Comparison of ENCODE assay signal across 30 mouse cellular contexts in genomic region chr10:111334902-111335301, GRCm38 (mm10).
"Had no signal": no experiment of that assay in that cellular context is flagged by ENCODE, and none has a peak within 500 bp of the region (broad histone marks: within the 10 kb centered on the region; RNA-seq: fewer than 3 reads in every experiment).

No protein-coding gene starts in this region.

- H3K4me1 ChIP-seq: liver, embryonic 15.5 days; neural tube, embryonic 12.5 days had no signal

- ATAC-seq: liver, embryonic 12.5 days; liver, postnatal 0 days; lung, postnatal 0 days; midbrain, embryonic 13.5 days had no signal

- H3K9me3 ChIP-seq: limb, embryonic 10.5 days; limb, embryonic 12.5 days; limb, embryonic 13.5 days; limb, embryonic 15.5 days; liver, embryonic 12.5 days; liver, embryonic 13.5 days; liver, embryonic 15.5 days; lung, embryonic 15.5 days; megakaryocyte, embryonic 14.5 days; midbrain, embryonic 10.5 days; midbrain, embryonic 12.5 days; midbrain, embryonic 13.5 days; neural tube, embryonic 12.5 days had no signal

- DNase-seq: left cerebral cortex, postnatal 4 days; liver; liver, embryonic 13.5 days; liver, postnatal 0 days; lung, adult 18-20 months; lung, adult 2 months; lung, embryonic 14.5 days; lung, postnatal 10 days; lung, postnatal 14 days; lung, postnatal 36 days; lung, postnatal 4 days; midbrain, embryonic 14.5 days had no signal

- H3K27me3 ChIP-seq: limb, embryonic 12.5 days; limb, embryonic 13.5 days; limb, embryonic 15.5 days; liver, embryonic 12.5 days; liver, embryonic 13.5 days; liver, embryonic 15.5 days; lung, embryonic 15.5 days; midbrain, embryonic 12.5 days; midbrain, embryonic 13.5 days; neural tube, embryonic 12.5 days had no signal

- H3K4me2 ChIP-seq: limb, embryonic 15.5 days; liver, embryonic 11.5 days; liver, embryonic 13.5 days; liver, embryonic 15.5 days; midbrain, embryonic 12.5 days; midbrain, embryonic 13.5 days; neural tube, embryonic 12.5 days had no signal

- H3K9ac ChIP-seq: limb, embryonic 12.5 days; limb, embryonic 13.5 days; limb, embryonic 15.5 days; liver, embryonic 12.5 days; liver, embryonic 13.5 days; liver, embryonic 14.5 days; liver, embryonic 15.5 days; liver, postnatal 0 days; lung, embryonic 14.5 days; lung, embryonic 15.5 days; midbrain, embryonic 12.5 days; midbrain, embryonic 13.5 days; neural tube, embryonic 12.5 days had no signal

- H3K36me3 ChIP-seq: limb, embryonic 10.5 days; limb, embryonic 12.5 days; limb, embryonic 13.5 days; limb, embryonic 15.5 days; liver, embryonic 12.5 days; liver, embryonic 13.5 days; liver, embryonic 15.5 days; lung, embryonic 15.5 days; midbrain, embryonic 10.5 days; midbrain, embryonic 12.5 days; midbrain, embryonic 13.5 days; neural tube, embryonic 12.5 days had no signal

- H3K4me3 ChIP-seq: left cerebral cortex, adult 2 months; limb, embryonic 10.5 days; limb, embryonic 12.5 days; limb, embryonic 13.5 days; limb, embryonic 15.5 days; liver, embryonic 12.5 days; liver, embryonic 13.5 days; liver, embryonic 15.5 days; lung, embryonic 15.5 days; megakaryocyte, embryonic 14.5 days; midbrain, embryonic 10.5 days; midbrain, embryonic 12.5 days; midbrain, embryonic 13.5 days; myocyte; neural tube, embryonic 12.5 days had no signal

- H3K27ac ChIP-seq: left cerebral cortex, adult 2 months; limb, embryonic 10.5 days; limb, embryonic 12.5 days; limb, embryonic 13.5 days; limb, embryonic 15.5 days; liver, embryonic 12.5 days; liver, embryonic 13.5 days; liver, embryonic 14.5 days; liver, embryonic 15.5 days; lung, embryonic 15.5 days; macrophage; midbrain, embryonic 10.5 days; midbrain, embryonic 12.5 days; midbrain, embryonic 13.5 days; neural tube, embryonic 12.5 days had no signal
